Mouse (Mus musculus) E14TG2a.4 (cell line): ENCODE results near the gene Prdx6.

Experiments
- H3K27me3 ChIP-seq: 2 replicates; pipeline ENCODE4 v1.6.1; 2014; ENCODE audit warnings: low read length, control low read depth; ENCODE audit not compliant: insufficient read depth
- H3K36me3 ChIP-seq: 2 replicates; pipeline ENCODE4 v1.6.1; 2014; ENCODE audit warnings: low read length, control low read depth; ENCODE audit not compliant: insufficient read depth
- H3K4me1 ChIP-seq: replicated peaks from 2 replicates; pipeline ENCODE4 v1.6.1; 2014; ENCODE audit warnings: low read depth, low read length, control low read depth
- H3K4me3 ChIP-seq: replicated peaks from 2 replicates; pipeline ENCODE4 v1.5.1; 2014; ENCODE audit warnings: mild to moderate bottlenecking, low read length
- H3K9me3 ChIP-seq: 2 replicates; pipeline ENCODE4 v1.6.1; 2014; ENCODE audit warnings: low read length, control low read depth
- CTCF ChIP-seq: conservative IDR thresholded peaks from 2 replicates; pipeline ENCODE4 v1.5.1; 2014; ENCODE audit warnings: low read length
- NANOG ChIP-seq: IDR thresholded peaks from 2 replicates; pipeline ENCODE4 v1.6.1; 2014; ENCODE audit warnings: borderline replicate concordance, low read length, mixed read lengths
- POU5F1 ChIP-seq: IDR thresholded peaks from 2 replicates; pipeline ENCODE4 v1.6.1; 2014; ENCODE audit warnings: low read length, borderline replicate concordance

Gene Prdx6

GRCm38 (mm10) chr1:161250604-161251416 is at the start of gene Prdx6:
Prdx6 (minus strand) TSS chr1:161251219.
- peaks cover 15% of the 10 kb centered on the region for H3K27me3 ChIP-seq
- peak within 1 kb of the TSS; percentile 95 for H3K4me3 ChIP-seq
- no peak for TF ChIP-seq CTCF
- TF ChIP-seq NANOG = no peak
- no peak for TF ChIP-seq POU5F1
- H3K36me3 ChIP-seq = peaks cover 36% of the 10 kb centered on the region
- H3K9me3 ChIP-seq = no peaks in the 10 kb centered on the region
- H3K4me1 ChIP-seq = peaks cover 90% of the 10 kb centered on the region

- Histone ChIP-seq H3K27me3 (no peaks in the 10 kb centered on the region), H3K36me3 (no peaks in the 10 kb centered on the region), H3K4me3 (no peak overlapping the region), H3K4me1 (peaks cover 12% of the 10 kb centered on the region), H3K9me3 (peaks cover 14% of the 10 kb centered on the region)
- TF ChIP-seq POU5F1 (no peak), CTCF (no peak), NANOG (no peak)
Measured at GRCm38 (mm10) chr1:161288256-161288655, 37.2 kb upstream of the Prdx6 start.

DNA sequence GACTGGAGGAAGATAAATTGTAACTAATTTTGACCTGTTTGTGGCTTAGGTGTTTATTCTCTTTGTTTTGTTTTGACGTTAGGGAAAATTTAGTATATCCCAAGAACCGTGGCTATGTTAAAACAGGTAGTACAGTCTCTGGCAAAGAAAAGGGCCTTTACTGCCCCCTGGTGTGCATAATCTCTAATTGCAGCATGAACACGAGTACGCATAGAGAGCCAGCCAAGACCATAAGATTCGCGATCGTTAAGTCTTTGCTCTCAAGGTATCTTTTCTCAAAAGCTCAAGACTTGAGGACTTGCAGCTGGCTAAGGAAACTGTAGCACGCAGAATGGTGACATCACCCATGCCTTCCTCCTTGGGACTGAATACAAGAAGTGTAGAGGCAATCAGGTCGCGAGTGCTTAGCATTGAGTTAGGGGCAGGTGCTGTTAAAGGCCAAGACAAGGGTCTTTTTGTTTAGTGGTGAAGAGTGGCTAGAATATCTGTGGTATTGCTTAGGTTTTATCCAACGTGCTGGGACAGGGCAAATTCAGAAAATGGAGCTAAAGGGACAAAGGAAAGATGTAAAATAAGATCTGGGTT is 35.8 kb upstream of the Prdx6 start:
- peaks cover 12% of the 10 kb centered on the region for H3K4me1 ChIP-seq
- no peak overlapping the region for H3K4me3 ChIP-seq
- H3K27me3 ChIP-seq = no peaks in the 10 kb centered on the region
- TF ChIP-seq CTCF = peak; percentile 80
- no peak for TF ChIP-seq POU5F1
- no peaks in the 10 kb centered on the region for H3K36me3 ChIP-seq
- peaks cover 13% of the 10 kb centered on the region for H3K9me3 ChIP-seq

DNA sequence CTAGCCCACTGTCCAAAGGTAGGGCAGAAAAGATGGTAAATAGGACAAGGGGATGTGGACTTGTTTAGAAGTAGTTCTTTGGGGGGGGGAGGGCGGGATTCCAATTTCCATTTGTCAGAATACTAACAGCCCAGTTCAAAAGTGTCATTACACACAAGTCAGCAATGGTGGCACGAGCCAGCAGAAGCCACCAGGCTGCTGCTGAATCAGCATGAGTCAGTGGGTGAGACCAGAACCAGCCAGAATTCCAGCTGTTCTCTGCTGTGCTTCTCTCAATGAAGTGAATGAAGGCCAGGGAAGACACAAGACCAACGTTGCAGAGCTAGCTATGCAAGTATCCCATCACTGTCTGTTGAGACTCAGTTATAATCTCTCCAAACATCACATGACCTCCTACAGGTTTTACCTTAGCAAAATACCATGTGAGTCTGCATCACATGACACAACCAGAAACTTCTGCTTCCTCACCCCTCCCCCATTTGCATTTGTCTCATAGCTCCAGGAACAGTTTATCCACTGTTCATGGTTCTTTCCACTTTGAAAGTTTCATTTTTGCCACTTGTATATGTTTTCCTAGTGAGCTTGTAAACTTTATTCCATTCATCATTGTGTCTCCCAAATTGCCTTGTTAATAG is 30.2 kb upstream of the Prdx6 start:
- Histone ChIP-seq H3K9me3 (no peaks in the 10 kb centered on the region), H3K4me1 (no peaks in the 10 kb centered on the region), H3K4me3 (no peak overlapping the region), H3K27me3 (peaks cover 8% of the 10 kb centered on the region; the same call in 1 of the 2 replicates), H3K36me3 (no peaks in the 10 kb centered on the region)
- TF ChIP-seq CTCF (no peak), POU5F1 (no peak), NANOG (no peak)

- H3K4me3 ChIP-seq = no peak overlapping the region
- peaks cover 8% of the 10 kb centered on the region; the same call in 1 of the 2 replicates for H3K27me3 ChIP-seq
- TF ChIP-seq POU5F1 (no peak), NANOG (no peak), CTCF (no peak)
- H3K36me3 ChIP-seq = no peaks in the 10 kb centered on the region
- H3K4me1 ChIP-seq = peaks cover 8% of the 10 kb centered on the region
- H3K9me3 ChIP-seq = peaks cover 6% of the 10 kb centered on the region
Measured at GRCm38 (mm10) chr1:161279244-161279908, 28.4 kb upstream of the Prdx6 start.

- no peaks in the 10 kb centered on the region for H3K36me3 ChIP-seq
- no peak overlapping the region for H3K4me3 ChIP-seq
- TF ChIP-seq NANOG (no peak), CTCF (no peak), POU5F1 (no peak)
- H3K9me3 ChIP-seq = peaks cover 6% of the 10 kb centered on the region
- peaks cover 56% of the 10 kb centered on the region for H3K4me1 ChIP-seq
- peaks cover 8% of the 10 kb centered on the region; the same call in 1 of the 2 replicates for H3K27me3 ChIP-seq
Measured at GRCm38 (mm10) chr1:161273486-161273885, 22.5 kb upstream of the Prdx6 start.

DNA sequence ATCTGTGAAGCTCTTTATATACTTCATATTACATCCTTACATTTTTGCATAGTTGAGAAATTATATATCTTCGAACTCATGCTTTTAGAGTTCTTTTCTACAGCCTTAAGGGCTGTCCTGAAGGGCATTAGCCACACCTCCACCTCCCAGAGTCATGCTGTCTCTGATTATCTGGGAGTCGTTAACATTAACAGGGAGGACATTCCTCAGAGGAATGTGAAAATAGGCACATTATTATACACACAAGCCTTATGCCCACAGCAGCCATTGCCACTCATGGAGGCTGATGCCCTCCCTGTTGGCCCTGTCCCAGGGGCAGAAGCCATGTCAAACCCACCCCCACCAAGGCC is 20.4 kb upstream of the Prdx6 start:
- no peaks in the 10 kb centered on the region for H3K36me3 ChIP-seq
- no peaks in the 10 kb centered on the region for H3K27me3 ChIP-seq
- no peak for TF ChIP-seq CTCF
- TF ChIP-seq POU5F1 = no peak
- no peak; the same call in 1 of the 2 replicates for TF ChIP-seq NANOG
- H3K9me3 ChIP-seq = peaks cover 6% of the 10 kb centered on the region
- H3K4me1 ChIP-seq = peaks cover 62% of the 10 kb centered on the region
- no peak overlapping the region for H3K4me3 ChIP-seq

DNA sequence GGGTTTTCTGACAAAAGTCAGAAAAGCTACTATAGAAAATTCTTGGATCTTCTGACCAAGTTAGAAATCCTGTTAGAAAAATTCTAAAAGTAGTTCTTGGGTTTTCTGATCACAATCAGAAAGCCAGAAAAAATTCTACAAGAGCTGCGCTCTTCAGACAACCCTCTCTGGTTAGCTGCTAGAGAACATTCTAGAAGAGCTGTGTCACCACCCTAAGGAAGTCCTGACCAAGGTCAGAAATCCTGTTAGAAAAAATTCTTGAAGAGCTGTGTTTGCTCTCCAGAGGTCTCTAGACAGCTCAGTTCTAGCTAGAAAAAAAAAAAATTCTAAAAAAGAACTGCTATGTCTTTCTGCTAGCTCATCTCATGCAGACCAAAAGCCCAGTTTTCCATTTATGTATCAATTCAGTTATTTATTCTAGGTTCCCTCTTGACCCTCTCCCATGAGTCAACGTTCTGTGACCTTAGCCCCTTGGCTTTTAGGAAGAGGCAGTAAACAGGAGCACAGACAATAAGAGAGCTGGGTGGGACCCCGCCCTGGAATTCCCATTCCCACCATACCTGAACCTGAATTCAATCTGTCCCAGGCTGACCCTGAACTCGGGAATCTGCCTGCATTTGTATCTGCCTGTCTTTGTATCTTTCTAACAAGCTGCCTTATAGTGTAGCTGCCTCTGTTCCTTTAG is 19.9 kb upstream of the Prdx6 start:
- Histone ChIP-seq H3K9me3 (peaks cover 6% of the 10 kb centered on the region), H3K4me3 (no peak overlapping the region), H3K4me1 (peaks cover 62% of the 10 kb centered on the region), H3K36me3 (no peaks in the 10 kb centered on the region), H3K27me3 (no peaks in the 10 kb centered on the region)
- TF ChIP-seq CTCF = no peak
- TF ChIP-seq NANOG = no peak
- TF ChIP-seq POU5F1 = no peak
